Mouse (Mus musculus): ENCODE data around the gene Tril. TPM values are rescaled to one million over a fixed set of nuclear protein-coding genes. Genes with fewer than 3 reads are reported as not detected.
A peak's percentile ranks its signal among the peaks of the same experiment; 100 is the strongest.

Tril gene
- polyA plus RNA-seq, 1 experiment from 2014 or later, result 0.31 TPM

- Histone ChIP-seq H3K4me2 (ENCODE audit: low read depth, low read length) (no peak overlapping the region), H3K9me3 (ENCODE audit: low read length) (no peaks in the 10 kb centered on the region), H3K27ac (ENCODE audit: low read depth) (no peak overlapping the region), H3K9ac (replicated peaks) (no peak overlapping the region), H3K36me3 (replicated peaks; ENCODE audit: insufficient read depth, low read length) (no peaks in the 10 kb centered on the region), H3K4me1 (ENCODE audit: insufficient read depth) (no peaks in the 10 kb centered on the region), H3K27me3 (ENCODE audit: insufficient read depth, low read length) (no peaks in the 10 kb centered on the region), H3K4me3 (ENCODE audit: low read depth, low read length) (no peak overlapping the region)
- WGBS (ENCODE audit: insufficient replicate concordance), result 56% methylated on average over 2 of the region's 2 CpGs
- TF ChIP-seq CTCF (IDR thresholded peaks at IDR 0.05; ENCODE audit: low read depth) (no peak), EP300 (IDR thresholded peaks at IDR 0.05; ENCODE audit: low read depth) (no peak)
- DNase-seq (no peak), ATAC-seq (no peak)
These were observed 33.6 kb upstream of the Tril start for GRCm38 (mm10) chr6:53854226-53854625.

DNA sequence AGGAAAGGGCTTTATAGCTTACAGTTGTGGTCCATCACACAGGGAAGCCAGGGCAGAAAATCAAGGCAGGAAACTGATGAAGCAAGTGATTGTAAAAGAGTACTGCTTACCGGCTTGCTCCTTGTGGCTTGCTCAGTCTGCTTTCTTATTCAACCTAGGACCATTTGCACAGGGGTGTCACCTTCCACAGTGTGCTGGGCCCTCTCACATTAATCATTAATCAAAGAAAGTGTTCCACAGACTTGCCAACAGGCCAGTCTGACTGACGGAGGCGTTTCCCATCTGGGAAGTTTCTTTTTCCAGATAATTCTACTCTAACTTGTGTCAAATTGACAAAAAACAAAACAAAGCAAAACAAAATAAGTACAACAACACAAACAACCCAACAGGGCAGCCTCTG lies 32.9 kb upstream of the Tril start:
- WGBS (ENCODE audit: insufficient replicate concordance), result 48% methylated on average over 3 of the region's 3 CpGs
- TF ChIP-seq EP300 (IDR thresholded peaks at IDR 0.05; ENCODE audit: low read depth) (no peak), CTCF (IDR thresholded peaks at IDR 0.05; ENCODE audit: low read depth) (no peak)
- no peaks in the 10 kb centered on the region for H3K9me3 ChIP-seq (ENCODE audit: low read length)
- H3K27me3 ChIP-seq (ENCODE audit: insufficient read depth, low read length), result no peaks in the 10 kb centered on the region
- no peak for ATAC-seq
- H3K27ac ChIP-seq (ENCODE audit: low read depth), result no peak overlapping the region
- H3K4me3 ChIP-seq (ENCODE audit: low read depth, low read length), result no peak overlapping the region
- H3K4me2 ChIP-seq (ENCODE audit: low read depth, low read length), result no peak overlapping the region
- DNase-seq, result no peak
- H3K36me3 ChIP-seq (replicated peaks; ENCODE audit: insufficient read depth, low read length), result no peaks in the 10 kb centered on the region
- no peaks in the 10 kb centered on the region for H3K4me1 ChIP-seq (ENCODE audit: insufficient read depth)
- no peak overlapping the region for H3K9ac ChIP-seq (replicated peaks)

- Histone ChIP-seq H3K9ac (replicated peaks) (no peak overlapping the region), H3K4me3 (ENCODE audit: low read depth, low read length) (no peak overlapping the region), H3K27ac (ENCODE audit: low read depth) (no peak overlapping the region), H3K4me1 (ENCODE audit: insufficient read depth) (no peaks in the 10 kb centered on the region), H3K27me3 (ENCODE audit: insufficient read depth, low read length) (no peaks in the 10 kb centered on the region), H3K9me3 (ENCODE audit: low read length) (no peaks in the 10 kb centered on the region), H3K4me2 (ENCODE audit: low read depth, low read length) (no peak overlapping the region), H3K36me3 (replicated peaks; ENCODE audit: insufficient read depth, low read length) (no peaks in the 10 kb centered on the region)
- DNase-seq (no peak), ATAC-seq (no peak)
- WGBS (ENCODE audit: insufficient replicate concordance), result 87% methylated on average over 17 of the region's 17 CpGs
- TF ChIP-seq EP300 (IDR thresholded peaks at IDR 0.05; ENCODE audit: low read depth), result no peak
- no peak for TF ChIP-seq CTCF (IDR thresholded peaks at IDR 0.05; ENCODE audit: low read depth)
These were observed 24.0 kb upstream of the Tril start for GRCm38 (mm10) chr6:53844626-53845025.

GRCm38 (mm10) chr6:53825213-53825612 lies 4.6 kb upstream of the Tril start:
- Histone ChIP-seq H3K4me2 (ENCODE audit: low read depth, low read length) (no peak overlapping the region), H3K9me3 (ENCODE audit: low read length) (no peaks in the 10 kb centered on the region), H3K9ac (replicated peaks) (no peak overlapping the region), H3K27me3 (ENCODE audit: insufficient read depth, low read length) (peaks cover 39% of the 10 kb centered on the region), H3K27ac (ENCODE audit: low read depth) (no peak overlapping the region), H3K36me3 (replicated peaks; ENCODE audit: insufficient read depth, low read length) (no peaks in the 10 kb centered on the region), H3K4me3 (ENCODE audit: low read depth, low read length) (no peak overlapping the region), H3K4me1 (ENCODE audit: insufficient read depth) (no peaks in the 10 kb centered on the region; the same call in 1 of the 2 replicates)
- DNase-seq (no peak), ATAC-seq (no peak)
- TF ChIP-seq EP300 (IDR thresholded peaks at IDR 0.05; ENCODE audit: low read depth) (no peak), CTCF (IDR thresholded peaks at IDR 0.05; ENCODE audit: low read depth) (no peak)
- WGBS (ENCODE audit: insufficient replicate concordance), result 55% methylated on average over 4 of the region's 4 CpGs

- H3K9me3 ChIP-seq (ENCODE audit: low read length), result no peaks in the 10 kb centered on the region
- no peak overlapping the region for H3K9ac ChIP-seq (replicated peaks)
- H3K27ac ChIP-seq (ENCODE audit: low read depth), result no peak overlapping the region
- H3K36me3 ChIP-seq (replicated peaks; ENCODE audit: insufficient read depth, low read length), result no peaks in the 10 kb centered on the region
- WGBS (ENCODE audit: insufficient replicate concordance), result 5% methylated on average over 18 of the region's 18 CpGs
- peaks cover 76% of the 10 kb centered on the region for H3K27me3 ChIP-seq (ENCODE audit: insufficient read depth, low read length)
- ATAC-seq, result no peak
- peak overlapping the region; percentile 41 for H3K4me3 ChIP-seq (ENCODE audit: low read depth, low read length)
- H3K4me1 ChIP-seq (ENCODE audit: insufficient read depth), result peaks cover 18% of the 10 kb centered on the region
- peak overlapping the region; percentile 68 for H3K4me2 ChIP-seq (ENCODE audit: low read depth, low read length)
- TF ChIP-seq CTCF (IDR thresholded peaks at IDR 0.05; ENCODE audit: low read depth) (no peak), EP300 (IDR thresholded peaks at IDR 0.05; ENCODE audit: low read depth) (no peak)
- no peak for DNase-seq
These were observed 441 bp upstream of the Tril start for GRCm38 (mm10) chr6:53821041-53821501.

DNA sequence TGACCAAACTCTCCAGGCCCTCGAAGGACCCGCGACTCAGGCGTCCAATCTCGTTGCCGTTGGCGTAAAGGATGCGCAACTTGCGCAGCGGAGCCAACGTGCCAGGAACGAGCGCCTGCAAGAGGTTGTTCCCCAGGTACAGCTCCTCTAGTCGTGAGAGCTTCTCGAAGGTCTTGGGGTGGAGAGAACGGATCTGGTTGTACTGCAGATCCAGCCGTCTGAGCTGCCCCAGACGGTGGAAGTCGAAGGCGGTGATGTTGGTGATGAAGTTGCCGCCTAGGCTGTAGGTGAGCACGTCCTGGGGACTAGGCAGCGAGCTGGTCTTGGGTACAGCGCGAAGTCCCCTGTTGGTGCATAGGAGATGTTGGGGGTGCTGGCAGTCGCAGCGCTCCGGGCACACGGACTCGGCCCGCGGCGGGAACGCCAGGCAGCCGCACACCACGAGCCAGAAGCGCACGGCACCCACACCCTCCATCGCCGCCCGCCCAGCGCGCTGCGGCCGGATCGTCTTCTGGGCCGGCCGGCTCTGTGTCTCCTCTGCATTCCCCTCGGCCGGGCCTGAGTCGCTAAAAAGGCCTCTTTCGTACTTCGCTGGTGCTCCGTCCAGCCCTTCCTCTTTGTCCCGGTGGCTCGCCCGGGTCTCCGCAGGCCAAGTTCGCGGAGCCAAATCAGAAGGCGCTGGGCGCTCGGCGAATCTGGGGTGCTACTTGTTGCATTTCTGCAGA lies 707 bp downstream of the Tril start:
- H3K4me1 ChIP-seq (ENCODE audit: insufficient read depth), result peaks cover 18% of the 10 kb centered on the region
- H3K9me3 ChIP-seq (ENCODE audit: low read length), result no peaks in the 10 kb centered on the region
- TF ChIP-seq CTCF (IDR thresholded peaks at IDR 0.05; ENCODE audit: low read depth) (no peak), EP300 (IDR thresholded peaks at IDR 0.05; ENCODE audit: low read depth) (no peak)
- no peak for ATAC-seq
- DNase-seq, result peak; percentile 19
- WGBS (ENCODE audit: insufficient replicate concordance), result 2% methylated on average over 61 of the region's 64 CpGs
- peak overlapping the region; percentile 41 for H3K4me3 ChIP-seq (ENCODE audit: low read depth, low read length)
- H3K27ac ChIP-seq (ENCODE audit: low read depth), result no peak overlapping the region
- peaks cover 72% of the 10 kb centered on the region for H3K27me3 ChIP-seq (ENCODE audit: insufficient read depth, low read length)
- no peaks in the 10 kb centered on the region for H3K36me3 ChIP-seq (replicated peaks; ENCODE audit: insufficient read depth, low read length)
- H3K9ac ChIP-seq (replicated peaks), result 0 out of 2 replicates have a peak overlapping the region, but pooled peaks have one; percentile 11
- H3K4me2 ChIP-seq (ENCODE audit: low read depth, low read length), result peak overlapping the region; percentile 68

All from liver, postnatal 0 days (tissue).